Mouse (Mus musculus): ENCODE measurements around the gene Crhbp. TPM values are rescaled to one million over a fixed set of nuclear protein-coding genes. Genes with fewer than 3 reads are reported as not detected.
A peak's percentile ranks its signal among the peaks of the same experiment; 100 is the strongest.

Crhbp gene
- polyA plus RNA-seq, 1 experiment, result 0.02 TPM

GRCm38 (mm10) chr13:95451529-95451928, 6.8 kb upstream of the Crhbp start:
- no peak overlapping the region for H3ac ChIP-seq (ENCODE audit: control insufficient read depth, insufficient read length, low read depth)
- TF ChIP-seq MYOD1 (IDR thresholded peaks at IDR 0.05; ENCODE audit: control insufficient read depth, insufficient read length, low read depth) (peak; percentile 80), FOSL1 (IDR thresholded peaks at IDR 0.05; ENCODE audit: insufficient read depth, low read length, poor library complexity, severe bottlenecking) (no peak), USF1 (IDR thresholded peaks at IDR 0.05; ENCODE audit: low read depth) (no peak), CEBPB (IDR thresholded peaks at IDR 0.05; ENCODE audit: low read depth) (no peak), MAX (IDR thresholded peaks at IDR 0.05) (peak; percentile 74), CTCF (IDR thresholded peaks at IDR 0.05; ENCODE audit: control insufficient read depth, insufficient read depth, insufficient read length) (no peak)
- no peak overlapping the region for H3K4me3 ChIP-seq (ENCODE audit: insufficient read depth, poor library complexity, severe bottlenecking)
- H3K79me3 ChIP-seq (ENCODE audit: low read depth), result no peaks in the 10 kb centered on the region
- H3K27me3 ChIP-seq (ENCODE audit: control insufficient read depth, insufficient read depth, insufficient read length), result no peaks in the 10 kb centered on the region
- no peaks in the 10 kb centered on the region for H3K36me3 ChIP-seq (ENCODE audit: control insufficient read depth, insufficient read depth)
- H3K79me2 ChIP-seq (ENCODE audit: control insufficient read depth, insufficient read depth), result no peaks in the 10 kb centered on the region

GRCm38 (mm10) chr13:95450636-95451210, 6.0 kb upstream of the Crhbp start:
- Histone ChIP-seq H3K79me2 (ENCODE audit: control insufficient read depth, insufficient read depth) (no peaks in the 10 kb centered on the region), H3K36me3 (ENCODE audit: control insufficient read depth, insufficient read depth) (no peaks in the 10 kb centered on the region), H3K4me3 (ENCODE audit: insufficient read depth, poor library complexity, severe bottlenecking) (no peak overlapping the region), H3ac (ENCODE audit: control insufficient read depth, insufficient read length, low read depth) (no peak overlapping the region), H3K27me3 (ENCODE audit: control insufficient read depth, insufficient read depth, insufficient read length) (no peaks in the 10 kb centered on the region), H3K79me3 (ENCODE audit: low read depth) (no peaks in the 10 kb centered on the region)
- no peak for TF ChIP-seq MYOD1 (IDR thresholded peaks at IDR 0.05; ENCODE audit: control insufficient read depth, insufficient read length, low read depth)

- no peaks in the 10 kb centered on the region for H3K79me2 ChIP-seq (ENCODE audit: control insufficient read depth, insufficient read depth)
- H3ac ChIP-seq (ENCODE audit: control insufficient read depth, insufficient read length, low read depth), result no peak overlapping the region
- H3K36me3 ChIP-seq (ENCODE audit: control insufficient read depth, insufficient read depth), result no peaks in the 10 kb centered on the region
- H3K79me3 ChIP-seq (ENCODE audit: low read depth), result no peaks in the 10 kb centered on the region
- H3K4me3 ChIP-seq (ENCODE audit: insufficient read depth, poor library complexity, severe bottlenecking), result no peak overlapping the region
- no peak for TF ChIP-seq USF1 (IDR thresholded peaks at IDR 0.05; ENCODE audit: low read depth)
- TF ChIP-seq MYOD1 (IDR thresholded peaks at IDR 0.05; ENCODE audit: control insufficient read depth, insufficient read length, low read depth), result no peak
- TF ChIP-seq CTCF (IDR thresholded peaks at IDR 0.05; ENCODE audit: control insufficient read depth, insufficient read depth, insufficient read length), result no peak
- no peak for TF ChIP-seq CEBPB (IDR thresholded peaks at IDR 0.05; ENCODE audit: low read depth)
- no peak for TF ChIP-seq MAX (IDR thresholded peaks at IDR 0.05)
- no peak for TF ChIP-seq FOSL1 (IDR thresholded peaks at IDR 0.05; ENCODE audit: insufficient read depth, low read length, poor library complexity, severe bottlenecking)
- TF ChIP-seq MYOG (IDR thresholded peaks at IDR 0.05; ENCODE audit: control insufficient read depth, extremely low read depth, insufficient read length), result no peak
- H3K27me3 ChIP-seq (ENCODE audit: control insufficient read depth, insufficient read depth, insufficient read length), result no peaks in the 10 kb centered on the region
Measured at GRCm38 (mm10) chr13:95449730-95450129, 5.0 kb upstream of the Crhbp start.

GRCm38 (mm10) chr13:95444291-95444690, 433 bp downstream of the Crhbp start:
- Histone ChIP-seq H3K79me2 (ENCODE audit: control insufficient read depth, insufficient read depth) (no peaks in the 10 kb centered on the region), H3K4me3 (ENCODE audit: insufficient read depth, poor library complexity, severe bottlenecking) (no peak overlapping the region), H3K36me3 (ENCODE audit: control insufficient read depth, insufficient read depth) (no peaks in the 10 kb centered on the region), H3K79me3 (ENCODE audit: low read depth) (no peaks in the 10 kb centered on the region), H3K27me3 (ENCODE audit: control insufficient read depth, insufficient read depth, insufficient read length) (no peaks in the 10 kb centered on the region), H3ac (ENCODE audit: control insufficient read depth, insufficient read length, low read depth) (no peak overlapping the region)
- TF ChIP-seq MYOG (IDR thresholded peaks at IDR 0.05; ENCODE audit: control insufficient read depth, extremely low read depth, insufficient read length) (no peak), FOSL1 (IDR thresholded peaks at IDR 0.05; ENCODE audit: insufficient read depth, low read length, poor library complexity, severe bottlenecking) (no peak), MAX (IDR thresholded peaks at IDR 0.05) (no peak), CTCF (IDR thresholded peaks at IDR 0.05; ENCODE audit: control insufficient read depth, insufficient read depth, insufficient read length) (no peak), USF1 (IDR thresholded peaks at IDR 0.05; ENCODE audit: low read depth) (no peak), MYOD1 (IDR thresholded peaks at IDR 0.05; ENCODE audit: control insufficient read depth, insufficient read length, low read depth) (no peak), CEBPB (IDR thresholded peaks at IDR 0.05; ENCODE audit: low read depth) (no peak)

GRCm38 (mm10) chr13:95443376-95444233, 1.1 kb downstream of the Crhbp start:
- H3K27me3 ChIP-seq (ENCODE audit: control insufficient read depth, insufficient read depth, insufficient read length), result no peaks in the 10 kb centered on the region
- TF ChIP-seq MYOG (IDR thresholded peaks at IDR 0.05; ENCODE audit: control insufficient read depth, extremely low read depth, insufficient read length), result no peak
- peak; percentile 24 for TF ChIP-seq CEBPB (IDR thresholded peaks at IDR 0.05; ENCODE audit: low read depth)
- TF ChIP-seq MYOD1 (IDR thresholded peaks at IDR 0.05; ENCODE audit: control insufficient read depth, insufficient read length, low read depth), result no peak

GRCm38 (mm10) chr13:95442901-95443300, 1.8 kb downstream of the Crhbp start:
- H3K79me2 ChIP-seq (ENCODE audit: control insufficient read depth, insufficient read depth), result no peaks in the 10 kb centered on the region
- H3K36me3 ChIP-seq (ENCODE audit: control insufficient read depth, insufficient read depth), result no peaks in the 10 kb centered on the region
- H3ac ChIP-seq (ENCODE audit: control insufficient read depth, insufficient read length, low read depth), result no peak overlapping the region
- TF ChIP-seq MYOG (IDR thresholded peaks at IDR 0.05; ENCODE audit: control insufficient read depth, extremely low read depth, insufficient read length) (no peak), MYOD1 (IDR thresholded peaks at IDR 0.05; ENCODE audit: control insufficient read depth, insufficient read length, low read depth) (no peak), USF1 (IDR thresholded peaks at IDR 0.05; ENCODE audit: low read depth) (no peak), FOSL1 (IDR thresholded peaks at IDR 0.05; ENCODE audit: insufficient read depth, low read length, poor library complexity, severe bottlenecking) (no peak), CTCF (IDR thresholded peaks at IDR 0.05; ENCODE audit: control insufficient read depth, insufficient read depth, insufficient read length) (no peak), CEBPB (IDR thresholded peaks at IDR 0.05; ENCODE audit: low read depth) (no peak), MAX (IDR thresholded peaks at IDR 0.05) (no peak)
- H3K4me3 ChIP-seq (ENCODE audit: insufficient read depth, poor library complexity, severe bottlenecking), result no peak overlapping the region
- no peaks in the 10 kb centered on the region for H3K79me3 ChIP-seq (ENCODE audit: low read depth)
- H3K27me3 ChIP-seq (ENCODE audit: control insufficient read depth, insufficient read depth, insufficient read length), result no peaks in the 10 kb centered on the region

More at GRCm38 (mm10) chr13:95443376-95444233, 1.1 kb downstream of the Crhbp start:
- no peaks in the 10 kb centered on the region for H3K79me3 ChIP-seq (ENCODE audit: low read depth)
- no peaks in the 10 kb centered on the region for H3K79me2 ChIP-seq (ENCODE audit: control insufficient read depth, insufficient read depth)
- peak overlapping the region; percentile 20 for H3ac ChIP-seq (ENCODE audit: control insufficient read depth, insufficient read length, low read depth)
- no peaks in the 10 kb centered on the region for H3K36me3 ChIP-seq (ENCODE audit: control insufficient read depth, insufficient read depth)
- no peak overlapping the region for H3K4me3 ChIP-seq (ENCODE audit: insufficient read depth, poor library complexity, severe bottlenecking)
